Mouse (Mus musculus): ENCODE results near the gene Sc5d.

The Sc5d gene

GRCm38 (mm10) chr9:42208463-42208862, 55.6 kb downstream of the Sc5d start:
- in situ Hi-C loops (cut with MboI; ENCODE audit: low pct_unique_long_range_greater_than_20kb in 1 of 2, low sequenced_read_pairs in 2 of 2, unreplicated experiment in 1 of 2), result no loop called here

GRCm38 (mm10) chr9:42206750-42207149, 57.3 kb downstream of the Sc5d start:
- in situ Hi-C loops (cut with MboI; ENCODE audit: low pct_unique_long_range_greater_than_20kb in 1 of 2, low sequenced_read_pairs in 2 of 2, unreplicated experiment in 1 of 2), result no loop called here

- in situ Hi-C loops (cut with MboI; ENCODE audit: low pct_unique_long_range_greater_than_20kb in 1 of 2, low sequenced_read_pairs in 2 of 2, unreplicated experiment in 1 of 2), result no loop called here
Measured at GRCm38 (mm10) chr9:42202271-42202670, 61.8 kb downstream of the Sc5d start.

Data from mouse embryonic stem cell (cell line).